Mouse (Mus musculus): ENCODE data around the gene Magi1. TPM values are rescaled to one million over a fixed set of nuclear protein-coding genes. Genes with fewer than 3 reads are reported as not detected.
A peak's percentile ranks its signal among the peaks of the same experiment; 100 is the strongest.
"Not testable (repeated sequence)": the region's sequence is repeated elsewhere in the genome, so short reads cannot be mapped to it uniquely, and the experiment has no call there.

Gene Magi1
- polyA plus RNA-seq, 1 experiment from 2014 or later, result 6.8 TPM

DNA sequence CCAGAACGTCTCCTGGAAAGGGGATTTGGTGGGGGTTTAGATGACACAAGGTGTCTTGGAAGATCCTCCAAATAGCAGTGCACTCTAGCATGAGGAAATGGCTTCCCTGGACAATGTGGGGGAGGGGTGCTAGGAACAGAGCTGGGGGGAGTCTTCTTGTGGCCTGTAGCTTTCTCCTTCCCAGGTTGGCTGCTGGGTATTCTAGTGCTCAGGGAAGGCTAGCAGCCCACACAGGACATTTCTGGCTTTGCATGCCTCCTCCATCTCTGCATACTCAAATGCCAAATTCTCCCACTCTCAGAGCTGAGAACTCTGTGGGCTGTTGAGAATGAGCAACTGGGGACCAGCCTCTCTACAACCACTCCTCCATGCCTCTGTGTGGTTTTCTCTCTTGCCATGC, 622.6 kb downstream of the Magi1 start:
- Histone ChIP-seq H3K27me3 (replicated peaks; ENCODE audit: control insufficient read depth, insufficient read depth, low read length) (no peaks in the 10 kb centered on the region), H3K9me3 (ENCODE audit: control insufficient read depth, low read length) (no peaks in the 10 kb centered on the region), H3K9ac (ENCODE audit: low read depth, low read length) (no peak overlapping the region), H3K4me3 (ENCODE audit: low read depth, low read length) (no peak overlapping the region), H3K4me2 (ENCODE audit: low read depth, low read length) (no peak overlapping the region), H3K27ac (replicated peaks; ENCODE audit: low read depth, low read length) (no peak overlapping the region), H3K4me1 (ENCODE audit: control insufficient read depth, insufficient read depth, low read length) (no peaks in the 10 kb centered on the region), H3K36me3 (ENCODE audit: control insufficient read depth, insufficient read depth, low read length) (no peaks in the 10 kb centered on the region)
- DNase-seq (ENCODE audit: low spot score), result no peak
- WGBS, result 58% methylated on average over 1 of the region's 1 CpGs
- ATAC-seq (ENCODE audit: low read depth), result no peak

GRCm38 (mm10) chr6:93659534-93659933, 624.2 kb downstream of the Magi1 start:
- no peak for ATAC-seq (ENCODE audit: low read depth)
- H3K36me3 ChIP-seq (ENCODE audit: control insufficient read depth, insufficient read depth, low read length), result no peaks in the 10 kb centered on the region
- no peaks in the 10 kb centered on the region for H3K27me3 ChIP-seq (replicated peaks; ENCODE audit: control insufficient read depth, insufficient read depth, low read length)
- H3K27ac ChIP-seq (replicated peaks; ENCODE audit: low read depth, low read length), result no peak overlapping the region
- H3K9me3 ChIP-seq (ENCODE audit: control insufficient read depth, low read length), result no peaks in the 10 kb centered on the region
- no peak overlapping the region for H3K9ac ChIP-seq (ENCODE audit: low read depth, low read length)
- no peak overlapping the region for H3K4me2 ChIP-seq (ENCODE audit: low read depth, low read length)
- H3K4me3 ChIP-seq (ENCODE audit: low read depth, low read length), result no peak overlapping the region
- WGBS, result 49% methylated on average over 8 of the region's 8 CpGs
- DNase-seq (ENCODE audit: low spot score), result no peak
- H3K4me1 ChIP-seq (ENCODE audit: control insufficient read depth, insufficient read depth, low read length), result no peaks in the 10 kb centered on the region

DNA sequence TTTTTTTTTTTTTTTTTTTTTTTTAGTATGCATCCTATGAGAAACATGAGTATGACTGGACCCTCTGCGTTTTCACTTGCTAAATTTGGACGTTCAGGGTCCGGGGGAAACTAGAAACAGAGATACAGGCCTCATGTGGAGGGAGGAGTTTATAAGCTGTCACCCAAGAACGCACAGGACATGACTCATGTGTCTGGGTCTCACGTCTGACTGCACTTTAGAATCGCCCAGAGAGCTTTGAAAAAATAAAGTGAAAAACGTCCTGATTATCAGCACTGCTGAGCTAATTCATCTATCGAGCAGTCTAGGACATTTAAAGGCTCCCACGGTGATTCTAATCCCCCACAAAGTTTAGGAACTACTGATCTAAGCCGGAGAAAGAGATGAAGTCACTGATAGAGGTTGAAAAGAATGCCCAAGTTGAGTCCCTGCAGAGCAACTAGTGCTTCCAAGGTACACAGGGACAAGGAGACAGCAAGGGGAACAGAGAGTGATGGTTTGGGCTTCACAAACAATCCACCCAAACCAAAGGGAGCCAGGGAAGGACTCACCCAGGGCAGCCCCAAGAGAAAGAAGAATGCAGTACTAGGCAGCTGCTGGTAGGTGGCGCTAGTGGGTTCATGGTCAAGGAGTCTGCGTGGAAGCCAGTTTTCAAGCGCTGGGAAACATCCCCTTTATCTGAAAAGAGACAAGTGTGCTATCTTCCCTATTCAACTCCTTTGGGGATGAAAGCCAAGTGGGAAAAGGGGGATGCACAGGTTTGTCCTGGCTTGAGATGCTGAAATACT, 626.3 kb downstream of the Magi1 start:
- ATAC-seq (ENCODE audit: low read depth), result no peak
- Histone ChIP-seq H3K36me3 (ENCODE audit: control insufficient read depth, insufficient read depth, low read length) (no peaks in the 10 kb centered on the region), H3K4me1 (ENCODE audit: control insufficient read depth, insufficient read depth, low read length) (no peaks in the 10 kb centered on the region), H3K9ac (ENCODE audit: low read depth, low read length) (no peak overlapping the region), H3K9me3 (ENCODE audit: control insufficient read depth, low read length) (no peaks in the 10 kb centered on the region), H3K4me3 (ENCODE audit: low read depth, low read length) (no peak overlapping the region), H3K4me2 (ENCODE audit: low read depth, low read length) (no peak overlapping the region), H3K27me3 (replicated peaks; ENCODE audit: control insufficient read depth, insufficient read depth, low read length) (no peaks in the 10 kb centered on the region), H3K27ac (replicated peaks; ENCODE audit: low read depth, low read length) (no peak overlapping the region)
- DNase-seq (ENCODE audit: low spot score), result peak; percentile 44
- 31% methylated on average over 13 of the region's 13 CpGs for WGBS

DNA sequence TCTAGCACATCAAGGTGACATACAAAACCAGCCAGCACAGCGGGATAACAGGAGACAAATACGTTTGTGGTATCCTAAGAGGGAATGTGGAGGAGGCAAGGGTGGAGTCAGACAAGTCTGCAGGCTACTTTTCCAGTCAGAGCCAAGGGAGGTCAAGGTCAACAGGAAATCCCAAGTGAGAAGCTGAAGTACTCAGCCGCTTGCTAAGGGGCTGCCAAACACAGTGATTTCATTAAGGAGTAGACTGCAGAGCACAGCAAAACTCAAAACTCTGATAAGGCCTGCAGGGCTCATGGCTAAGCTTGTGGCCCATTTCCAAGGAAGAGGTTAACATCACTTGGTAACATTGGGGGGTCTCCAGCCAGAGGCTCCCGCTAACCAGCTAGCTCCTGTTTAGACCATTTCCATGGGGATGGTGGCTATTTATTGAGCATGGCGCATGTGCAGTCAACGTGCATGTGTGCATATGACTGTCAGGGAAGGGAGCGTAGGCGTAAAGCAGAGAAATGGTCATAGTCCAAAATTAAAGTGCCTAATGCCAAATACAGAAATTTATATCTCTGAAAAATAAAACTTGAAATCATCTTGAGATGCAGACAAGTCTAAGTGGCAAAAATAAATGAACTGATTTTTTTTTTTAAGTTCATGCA, 635.0 kb downstream of the Magi1 start:
- Histone ChIP-seq H3K4me2 (ENCODE audit: low read depth, low read length) (no peak overlapping the region), H3K36me3 (ENCODE audit: control insufficient read depth, insufficient read depth, low read length) (no peaks in the 10 kb centered on the region), H3K27ac (replicated peaks; ENCODE audit: low read depth, low read length) (no peak overlapping the region), H3K4me1 (ENCODE audit: control insufficient read depth, insufficient read depth, low read length) (peaks cover 9% of the 10 kb centered on the region), H3K27me3 (replicated peaks; ENCODE audit: control insufficient read depth, insufficient read depth, low read length) (no peaks in the 10 kb centered on the region), H3K9me3 (ENCODE audit: control insufficient read depth, low read length) (no peaks in the 10 kb centered on the region), H3K4me3 (ENCODE audit: low read depth, low read length) (no peak overlapping the region), H3K9ac (ENCODE audit: low read depth, low read length) (no peak overlapping the region)
- DNase-seq (ENCODE audit: low spot score), result peak; percentile 78
- ATAC-seq (ENCODE audit: low read depth), result 0 out of 2 replicates have a peak, but pooled peaks have one; percentile 47
- WGBS, result 58% methylated on average over 8 of the region's 8 CpGs

GRCm38 (mm10) chr6:93629735-93630291, 653.9 kb downstream of the Magi1 start:
- not testable (repeated sequence) for ATAC-seq (ENCODE audit: low read depth); H3K4me3 ChIP-seq (ENCODE audit: low read depth, low read length); H3K4me1 ChIP-seq (ENCODE audit: control insufficient read depth, insufficient read depth, low read length); H3K36me3 ChIP-seq (ENCODE audit: control insufficient read depth, insufficient read depth, low read length); H3K27ac ChIP-seq (replicated peaks; ENCODE audit: low read depth, low read length); H3K4me2 ChIP-seq (ENCODE audit: low read depth, low read length); H3K27me3 ChIP-seq (replicated peaks; ENCODE audit: control insufficient read depth, insufficient read depth, low read length); H3K9me3 ChIP-seq (ENCODE audit: control insufficient read depth, low read length); H3K9ac ChIP-seq (ENCODE audit: low read depth, low read length); DNase-seq (ENCODE audit: low spot score)
- 67% methylated on average over 5 of the region's 5 CpGs for WGBS

DNA sequence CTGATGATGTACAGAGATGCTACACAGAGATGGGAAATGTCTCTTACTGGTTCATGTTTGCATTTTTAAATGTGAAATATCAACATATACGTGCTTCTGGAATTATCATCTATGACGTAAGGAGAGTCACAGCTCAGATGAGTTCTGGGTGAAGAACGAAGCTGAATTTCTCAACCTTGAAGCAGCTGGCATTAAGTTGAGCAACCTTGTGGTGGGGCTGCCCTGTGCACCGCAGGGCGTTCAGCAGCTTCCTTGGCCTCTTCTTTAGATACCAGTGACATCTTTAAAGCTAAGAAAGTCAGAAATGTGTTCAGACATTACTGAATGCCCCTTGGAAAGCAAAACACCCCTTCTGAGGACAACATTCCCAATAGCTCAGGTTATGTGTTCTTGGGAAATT, 656.5 kb downstream of the Magi1 start:
- DNase-seq (ENCODE audit: low spot score) (no peak), ATAC-seq (ENCODE audit: low read depth) (no peak)
- Histone ChIP-seq H3K4me3 (ENCODE audit: low read depth, low read length) (no peak overlapping the region), H3K27me3 (replicated peaks; ENCODE audit: control insufficient read depth, insufficient read depth, low read length) (no peaks in the 10 kb centered on the region), H3K36me3 (ENCODE audit: control insufficient read depth, insufficient read depth, low read length) (no peaks in the 10 kb centered on the region), H3K27ac (replicated peaks; ENCODE audit: low read depth, low read length) (no peak overlapping the region), H3K4me1 (ENCODE audit: control insufficient read depth, insufficient read depth, low read length) (no peaks in the 10 kb centered on the region), H3K9me3 (ENCODE audit: control insufficient read depth, low read length) (no peaks in the 10 kb centered on the region), H3K4me2 (ENCODE audit: low read depth, low read length) (no peak overlapping the region), H3K9ac (ENCODE audit: low read depth, low read length) (no peak overlapping the region)
- 90% methylated on average over 5 of the region's 5 CpGs for WGBS

Other genes starting within 250 kb of the Magi1 start
- 6.8 and 9.0 TPM in 2 replicates for gene Slc25a26, start 216.4 kb upstream of the Magi1 start, polyA plus RNA-seq (2014; fragmentation: Nextera tagmentation; extraction: Ambion mirVana)